Mouse (Mus musculus) adrenal gland, postnatal 4 days (tissue): ENCODE results near the gene Fam25c. TPM values are rescaled to one million over a fixed set of nuclear protein-coding genes. Genes with fewer than 3 reads are reported as not detected.
A peak's percentile ranks its signal among the peaks of the same experiment; 100 is the strongest.

Experiments
- DNase-seq, 2 experiments: peaks; one replicate each; pipeline ENCODE4 v3.0.0; 2021 to 2022; ENCODE audit warnings: low spot score in 2 of 2, mixed read lengths in 2 of 2
- long read RNA-seq, 2 experiments: library from polyadenylated mRNA; stranded (forward); transcript quantifications; one replicate each; pipeline ENCODE4 v2.0.0; 2021
- total RNA-seq, 2 experiments: library from RNA; stranded (reverse); gene quantifications; 2 replicates each; pipeline ENCODE4 v1.2.3; 2021

Fam25c gene
- not detected for total RNA-seq
- long read RNA-seq, experiment 1: 0 reads
- long read RNA-seq, experiment 2: 0 reads

GRCm38 (mm10) chr14:34355301-34355700 is at the start of gene Fam25c:
TSS of gene Fam25c (minus strand) at chr14:34355433.
- no peak for DNase-seq

- DNase-seq: no peak
Measured at GRCm38 (mm10) chr14:34403424-34403823, 48.2 kb upstream of the Fam25c start.

GRCm38 (mm10) chr14:34402871-34403270 is 47.6 kb upstream of the Fam25c start:
- DNase-seq: no peak

GRCm38 (mm10) chr14:34401135-34401534 is 45.9 kb upstream of the Fam25c start:
- peak; percentile 48 to 55 for DNase-seq

- no peak for DNase-seq
Measured at GRCm38 (mm10) chr14:34400021-34400420, 44.8 kb upstream of the Fam25c start.

- no peak for DNase-seq
Measured at GRCm38 (mm10) chr14:34399301-34399700, 44.1 kb upstream of the Fam25c start.

GRCm38 (mm10) chr14:34398901-34399300 is 43.7 kb upstream of the Fam25c start:
- no peak for DNase-seq

- no peak for DNase-seq
Measured at GRCm38 (mm10) chr14:34397871-34398270, 42.6 kb upstream of the Fam25c start.

GRCm38 (mm10) chr14:34393295-34393694 is 38.1 kb upstream of the Fam25c start:
- DNase-seq: no peak

- no peak for DNase-seq
Measured at GRCm38 (mm10) chr14:34382921-34383704, 27.9 kb upstream of the Fam25c start.

GRCm38 (mm10) chr14:34378560-34379331 is 23.5 kb upstream of the Fam25c start:
- DNase-seq: peak in 1 of 2 experiments; percentile 29

GRCm38 (mm10) chr14:34377121-34377520 is 21.9 kb upstream of the Fam25c start:
- DNase-seq: no peak

GRCm38 (mm10) chr14:34375941-34376340 is 20.7 kb upstream of the Fam25c start:
- no peak for DNase-seq

GRCm38 (mm10) chr14:34375415-34375904 is 20.2 kb upstream of the Fam25c start, which contains the start of gene Mmrn2:
TSS of gene Mmrn2 (plus strand) at chr14:34375465.
- DNase-seq: no peak

GRCm38 (mm10) chr14:34374577-34374976 is 19.3 kb upstream of the Fam25c start, which contains the start of gene Sncg:
TSS of gene Sncg (minus strand) at chr14:34374789.
- DNase-seq: no peak

- DNase-seq: no peak
Measured at GRCm38 (mm10) chr14:34373581-34373980, 18.3 kb upstream of the Fam25c start.

GRCm38 (mm10) chr14:34372646-34373045 is 17.4 kb upstream of the Fam25c start:
- peak in 1 of 2 experiments; percentile 36 for DNase-seq

- DNase-seq: no peak
Measured at GRCm38 (mm10) chr14:34371763-34372162, 16.5 kb upstream of the Fam25c start.

GRCm38 (mm10) chr14:34370921-34371320 is 15.7 kb upstream of the Fam25c start:
- no peak for DNase-seq

GRCm38 (mm10) chr14:34370203-34370602 is 15.0 kb upstream of the Fam25c start:
- no peak for DNase-seq

GRCm38 (mm10) chr14:34365147-34365507 is 9.9 kb upstream of the Fam25c start:
- no peak for DNase-seq
